Mouse (Mus musculus) lung, adult 2 months (tissue): ENCODE results near the gene Gm47841.

Source experiments
- CTCF ChIP-seq: fragments of 200-500 bp; IDR thresholded peaks from 2 replicates; pipeline ENCODE4 v1.5.1; 2011; ENCODE audit warnings: mild to moderate bottlenecking, low read length, control low read depth; ENCODE audit not compliant: insufficient read depth
- POLR2A ChIP-seq: fragments of 200-500 bp; IDR thresholded peaks from 2 replicates; pipeline ENCODE4 v1.6.1; 2011; ENCODE audit warnings: low read depth, mild to moderate bottlenecking, control low read depth, low read length, borderline replicate concordance; ENCODE audit errors: extremely low read depth

DNA sequence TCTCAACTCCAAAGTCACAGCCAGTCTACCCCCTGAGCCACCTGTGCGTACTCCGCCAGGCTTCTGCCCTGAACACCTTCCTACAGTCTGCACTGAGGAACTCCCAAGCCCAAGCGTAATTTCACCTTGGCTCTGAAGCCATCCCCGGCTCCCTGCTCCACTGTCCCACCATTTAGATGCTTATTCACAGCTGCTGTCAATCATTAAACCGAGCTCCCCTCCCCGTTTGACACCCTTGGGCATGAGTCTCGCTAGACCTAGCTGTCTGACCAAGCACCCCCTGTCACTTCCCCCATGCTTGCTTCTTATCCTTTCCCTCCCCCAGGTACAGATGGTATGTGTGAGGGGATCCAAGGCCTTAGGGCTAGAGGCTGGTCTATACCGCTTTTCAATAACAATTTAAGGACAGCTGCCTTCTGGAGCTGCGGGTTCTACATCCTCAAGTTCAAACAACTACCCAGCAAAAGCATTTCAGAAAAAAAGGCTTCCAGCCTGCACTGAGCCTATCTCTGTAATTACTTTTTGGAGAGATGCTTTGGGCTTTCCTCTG is 22.5 kb upstream of the Gm47841 start:
- TF ChIP-seq CTCF (no peak), POLR2A (no peak)
